Mouse (Mus musculus): ENCODE measurements around the gene Fam205c. TPM values are rescaled to one million over a fixed set of nuclear protein-coding genes. Genes with fewer than 3 reads are reported as not detected.

Gene Fam205c
- polyA plus RNA-seq, 1 experiment from 2014 or later, result 0.36 TPM

DNA sequence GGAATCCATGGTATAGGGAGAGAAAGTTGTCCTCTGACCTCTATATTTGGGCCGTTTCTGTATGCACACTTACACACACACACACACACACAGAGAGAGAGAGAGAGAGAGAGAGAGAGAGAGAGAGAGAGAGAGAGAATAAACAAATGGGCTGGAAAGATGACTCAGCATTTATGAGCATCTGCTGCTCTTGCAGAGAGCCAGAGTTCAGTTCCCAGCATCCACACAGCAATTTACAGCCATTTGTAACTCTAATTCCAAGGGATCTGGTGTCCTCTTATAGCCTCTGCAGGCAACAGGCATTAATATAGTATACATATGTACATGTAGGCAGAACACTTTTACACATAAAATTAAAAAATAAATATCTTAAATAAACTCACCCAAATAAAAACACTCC lies 29.9 kb upstream of the Fam205c start:
- Histone ChIP-seq H3K4me3 (replicated peaks) (no peak overlapping the region), H3K27me3 (no peaks in the 10 kb centered on the region), H3K9ac (no peak overlapping the region), H3K4me2 (replicated peaks) (no peak overlapping the region), H3K9me3 (replicated peaks) (no peaks in the 10 kb centered on the region), H3K4me1 (no peaks in the 10 kb centered on the region), H3K36me3 (no peaks in the 10 kb centered on the region), H3K27ac (replicated peaks) (no peak overlapping the region)
- 79% methylated on average over 1 of the region's 1 CpGs for WGBS
- ATAC-seq (ENCODE audit: insufficient number of reproducible peaks, low FRiP score, low TSS enrichment, low read depth), result no peak

DNA sequence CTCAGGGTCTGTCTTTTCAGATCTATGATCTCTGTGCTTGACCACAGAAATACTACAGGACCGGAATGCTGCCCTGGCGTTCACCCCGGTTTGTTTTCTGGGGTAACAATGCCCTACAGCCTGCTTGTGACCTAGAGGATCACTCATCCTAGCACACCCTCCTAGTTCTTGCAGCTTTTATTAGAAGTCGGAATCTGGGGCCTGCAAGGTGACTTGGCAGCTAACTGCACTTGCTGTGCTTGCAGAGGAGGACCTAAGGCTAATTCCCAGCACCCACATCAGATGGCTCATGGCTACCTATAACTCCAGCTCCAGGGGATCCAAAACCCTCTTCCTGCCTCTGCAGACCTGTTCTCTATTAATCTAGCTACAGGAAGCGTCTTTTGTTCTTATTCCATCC lies 28.7 kb upstream of the Fam205c start:
- Histone ChIP-seq H3K4me2 (replicated peaks) (no peak overlapping the region), H3K9ac (no peak overlapping the region), H3K27ac (replicated peaks) (no peak overlapping the region), H3K9me3 (replicated peaks) (no peaks in the 10 kb centered on the region), H3K36me3 (no peaks in the 10 kb centered on the region), H3K4me3 (replicated peaks) (no peak overlapping the region), H3K4me1 (no peaks in the 10 kb centered on the region), H3K27me3 (no peaks in the 10 kb centered on the region)
- WGBS, result 85% methylated on average over 5 of the region's 5 CpGs
- ATAC-seq (ENCODE audit: insufficient number of reproducible peaks, low FRiP score, low TSS enrichment, low read depth), result no peak

DNA sequence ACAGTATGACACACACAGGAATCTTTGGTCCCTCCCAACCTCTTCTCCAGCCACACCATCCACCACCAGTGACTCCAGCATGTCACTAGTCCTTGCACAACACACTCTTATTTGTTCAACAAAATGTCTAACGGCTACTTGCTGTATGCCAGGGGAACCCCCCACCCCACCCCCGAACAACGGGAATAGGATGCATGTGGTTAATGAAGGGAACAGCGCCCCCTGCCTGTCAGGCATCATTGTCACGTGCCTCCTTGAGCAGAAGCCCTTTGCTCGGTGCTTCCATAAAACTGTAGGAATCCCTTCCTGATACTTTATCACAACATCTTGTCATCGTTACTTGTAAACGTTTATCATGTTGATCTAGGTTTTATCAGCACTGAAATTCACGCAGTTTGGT lies 28.1 kb upstream of the Fam205c start:
- no peak for ATAC-seq (ENCODE audit: insufficient number of reproducible peaks, low FRiP score, low TSS enrichment, low read depth)
- Histone ChIP-seq H3K27me3 (no peaks in the 10 kb centered on the region), H3K36me3 (no peaks in the 10 kb centered on the region), H3K27ac (replicated peaks) (no peak overlapping the region), H3K4me3 (replicated peaks) (no peak overlapping the region), H3K9ac (no peak overlapping the region), H3K4me1 (no peaks in the 10 kb centered on the region), H3K9me3 (replicated peaks) (no peaks in the 10 kb centered on the region), H3K4me2 (replicated peaks) (no peak overlapping the region)
- WGBS, result 52% methylated on average over 9 of the region's 9 CpGs

DNA sequence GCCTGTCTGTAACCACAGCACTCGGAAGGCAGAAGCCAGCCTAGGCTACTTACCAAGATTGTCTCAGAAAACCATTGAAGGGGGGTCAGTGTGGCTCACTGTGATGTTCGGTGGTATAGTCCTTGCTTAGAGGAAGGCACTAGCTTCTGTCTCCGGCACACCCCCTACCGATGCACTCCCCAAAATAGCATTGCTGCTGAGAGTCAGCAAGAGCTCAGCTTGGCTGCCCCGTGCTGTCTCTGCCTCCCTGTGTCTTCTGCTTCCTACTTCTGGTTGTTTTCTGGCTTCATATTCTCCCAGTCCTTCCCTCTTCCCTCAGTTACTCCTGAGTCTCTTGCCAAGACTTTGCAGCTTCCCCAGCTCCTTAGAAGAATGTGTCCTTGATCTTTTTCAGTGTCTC lies 26.8 kb upstream of the Fam205c start:
- no peak overlapping the region for H3K27ac ChIP-seq (replicated peaks)
- H3K4me2 ChIP-seq (replicated peaks), result no peak overlapping the region
- no peak overlapping the region for H3K4me3 ChIP-seq (replicated peaks)
- 54% methylated on average over 5 of the region's 5 CpGs for WGBS
- no peaks in the 10 kb centered on the region for H3K9me3 ChIP-seq (replicated peaks)
- H3K27me3 ChIP-seq, result no peaks in the 10 kb centered on the region
- no peak for ATAC-seq (ENCODE audit: insufficient number of reproducible peaks, low FRiP score, low TSS enrichment, low read depth)
- H3K36me3 ChIP-seq, result no peaks in the 10 kb centered on the region
- no peaks in the 10 kb centered on the region for H3K4me1 ChIP-seq
- H3K9ac ChIP-seq, result no peak overlapping the region

DNA sequence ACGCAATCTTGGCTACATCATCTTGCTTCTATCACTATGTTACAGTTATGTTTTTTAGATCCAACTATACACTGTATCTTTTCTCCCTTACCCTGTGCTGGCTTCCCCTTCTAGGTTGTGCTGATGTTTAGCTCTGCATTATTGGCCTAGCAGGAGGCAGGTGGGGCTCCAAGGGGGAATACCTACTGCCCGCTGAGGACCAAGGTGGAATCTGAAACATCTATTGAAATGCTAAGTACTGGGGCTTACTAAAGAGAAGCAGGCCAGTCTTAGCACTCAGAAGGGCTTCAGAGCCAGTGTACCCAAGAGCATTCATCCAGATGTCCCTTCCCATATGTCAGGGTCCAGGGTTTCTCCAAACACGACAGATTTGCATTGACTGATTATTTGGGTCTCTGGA lies 24.9 kb upstream of the Fam205c start:
- WGBS, result 36% methylated on average over 3 of the region's 3 CpGs
- Histone ChIP-seq H3K4me3 (replicated peaks) (no peak overlapping the region), H3K27me3 (no peaks in the 10 kb centered on the region), H3K9me3 (replicated peaks) (no peaks in the 10 kb centered on the region), H3K9ac (no peak overlapping the region), H3K4me2 (replicated peaks) (no peak overlapping the region), H3K4me1 (no peaks in the 10 kb centered on the region), H3K27ac (replicated peaks) (no peak overlapping the region), H3K36me3 (no peaks in the 10 kb centered on the region)
- ATAC-seq (ENCODE audit: insufficient number of reproducible peaks, low FRiP score, low TSS enrichment, low read depth), result no peak

DNA sequence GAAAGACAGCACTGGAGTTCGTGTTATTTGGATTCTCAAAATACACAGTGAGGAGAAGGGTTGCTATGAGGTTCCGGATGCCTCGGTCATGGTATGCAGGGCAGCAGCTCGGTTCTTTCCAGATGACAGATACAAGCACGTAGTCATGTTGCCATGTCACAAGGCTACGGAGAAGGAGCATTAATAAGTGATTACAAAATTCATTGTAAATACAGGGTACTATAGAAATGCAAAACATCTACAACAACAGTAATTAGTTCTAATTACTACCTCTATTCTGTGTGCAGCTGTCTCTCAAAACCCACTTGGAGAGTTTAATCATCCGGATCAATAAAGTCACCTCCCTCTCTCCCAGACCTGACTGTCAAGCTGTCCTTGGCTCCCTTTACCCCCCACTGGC lies 21.1 kb upstream of the Fam205c start:
- no peak overlapping the region for H3K9ac ChIP-seq
- no peak overlapping the region for H3K4me3 ChIP-seq (replicated peaks)
- no peak for ATAC-seq (ENCODE audit: insufficient number of reproducible peaks, low FRiP score, low TSS enrichment, low read depth)
- no peaks in the 10 kb centered on the region for H3K4me1 ChIP-seq
- no peak overlapping the region for H3K27ac ChIP-seq (replicated peaks)
- no peaks in the 10 kb centered on the region for H3K27me3 ChIP-seq
- no peaks in the 10 kb centered on the region for H3K9me3 ChIP-seq (replicated peaks)
- no peak overlapping the region for H3K4me2 ChIP-seq (replicated peaks)
- H3K36me3 ChIP-seq, result no peaks in the 10 kb centered on the region
- WGBS, result 64% methylated on average over 7 of the region's 7 CpGs

DNA sequence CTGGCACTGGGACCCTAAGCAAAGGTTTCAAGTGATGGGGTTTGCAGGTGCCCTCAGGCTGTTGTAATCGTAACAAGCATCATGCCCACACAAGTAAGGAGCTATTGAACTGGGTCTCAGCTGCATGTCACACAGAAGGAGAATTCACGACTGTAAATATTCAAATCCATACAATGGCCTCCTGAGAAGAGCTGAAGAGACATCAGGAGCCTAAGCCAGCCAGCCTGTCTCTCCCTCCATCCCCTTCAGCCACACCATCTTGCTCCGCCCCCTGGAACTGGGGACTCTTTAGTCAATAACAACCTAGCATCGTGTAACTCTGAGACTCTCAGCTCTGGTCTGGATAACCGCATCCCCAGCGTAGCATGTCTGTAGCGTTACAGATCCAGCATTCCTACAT lies 17.1 kb upstream of the Fam205c start:
- ATAC-seq (ENCODE audit: insufficient number of reproducible peaks, low FRiP score, low TSS enrichment, low read depth), result no peak
- no peak overlapping the region for H3K9ac ChIP-seq

DNA sequence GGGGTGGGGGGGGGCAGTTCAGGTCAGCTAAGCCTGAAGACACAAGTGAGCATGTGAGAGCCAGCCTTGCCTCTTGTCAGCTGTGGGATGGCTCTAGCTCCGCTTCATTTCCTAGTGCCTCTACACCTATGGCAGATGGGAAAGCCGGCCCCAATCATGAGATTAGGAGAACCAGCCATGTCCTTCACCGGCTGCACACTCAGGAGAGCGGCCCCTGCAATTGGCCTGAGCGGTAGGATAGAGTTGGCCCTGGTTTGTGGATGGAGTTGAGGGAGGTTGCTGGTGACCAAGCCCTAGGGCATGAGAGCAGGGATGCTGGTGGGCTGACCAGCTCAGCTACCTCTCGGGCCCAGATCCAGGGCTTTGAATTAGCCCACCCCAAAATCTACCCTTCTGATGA lies 14.8 kb upstream of the Fam205c start:
- Histone ChIP-seq H3K27ac (replicated peaks) (no peak overlapping the region), H3K9me3 (replicated peaks) (no peaks in the 10 kb centered on the region), H3K36me3 (no peaks in the 10 kb centered on the region), H3K9ac (no peak overlapping the region), H3K4me1 (no peaks in the 10 kb centered on the region), H3K4me2 (replicated peaks) (no peak overlapping the region), H3K27me3 (no peaks in the 10 kb centered on the region), H3K4me3 (replicated peaks) (no peak overlapping the region)
- 91% methylated on average over 6 of the region's 6 CpGs for WGBS
- ATAC-seq (ENCODE audit: insufficient number of reproducible peaks, low FRiP score, low TSS enrichment, low read depth), result no peak

More for the DNA sequence above, 17.1 kb upstream of the Fam205c start:
- Histone ChIP-seq H3K9me3 (replicated peaks) (no peaks in the 10 kb centered on the region), H3K27me3 (no peaks in the 10 kb centered on the region), H3K36me3 (no peaks in the 10 kb centered on the region), H3K27ac (replicated peaks) (no peak overlapping the region), H3K4me1 (no peaks in the 10 kb centered on the region), H3K4me3 (replicated peaks) (no peak overlapping the region), H3K4me2 (replicated peaks) (no peak overlapping the region)
- 52% methylated on average over 7 of the region's 7 CpGs for WGBS

DNA sequence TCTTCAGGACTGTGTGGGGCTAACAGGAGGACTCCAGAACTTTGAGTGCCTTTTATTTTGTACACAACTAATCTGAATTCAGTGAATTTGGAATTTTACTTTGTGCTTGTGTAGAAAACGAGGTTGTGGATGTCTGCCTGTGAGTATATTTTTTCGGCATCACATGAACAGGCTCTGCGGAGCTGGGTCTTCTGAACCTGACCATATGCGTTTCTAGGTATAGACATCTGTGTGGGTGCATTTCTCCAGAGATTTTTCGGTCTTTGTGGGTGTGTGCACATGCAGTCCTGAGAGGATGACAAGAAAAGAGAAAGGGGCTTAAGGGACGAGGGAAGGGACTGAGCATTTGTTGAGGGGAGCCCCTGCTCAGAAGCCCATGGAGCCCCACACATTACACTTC lies 12.9 kb upstream of the Fam205c start:
- no peak overlapping the region for H3K4me2 ChIP-seq (replicated peaks)
- no peaks in the 10 kb centered on the region for H3K36me3 ChIP-seq
- H3K27me3 ChIP-seq, result no peaks in the 10 kb centered on the region
- H3K9ac ChIP-seq, result no peak overlapping the region
- WGBS, result 89% methylated on average over 6 of the region's 6 CpGs
- no peak overlapping the region for H3K27ac ChIP-seq (replicated peaks)
- no peaks in the 10 kb centered on the region for H3K4me1 ChIP-seq
- no peak for ATAC-seq (ENCODE audit: insufficient number of reproducible peaks, low FRiP score, low TSS enrichment, low read depth)
- H3K4me3 ChIP-seq (replicated peaks), result no peak overlapping the region
- no peaks in the 10 kb centered on the region for H3K9me3 ChIP-seq (replicated peaks)

DNA sequence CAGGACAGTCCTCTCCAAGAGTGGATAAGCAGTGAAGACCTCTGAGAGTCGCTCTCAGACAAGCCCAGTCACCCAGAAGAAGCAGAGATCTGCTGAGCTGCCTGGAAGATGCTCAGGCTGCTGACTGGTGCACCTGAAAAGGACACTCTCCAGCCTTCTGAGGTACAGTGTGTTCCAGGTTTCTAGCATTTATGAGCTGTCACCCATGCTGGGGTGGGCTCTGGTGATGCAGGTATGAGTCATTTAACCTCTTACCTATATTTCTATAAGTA lies 6.6 kb upstream of the Fam205c start:
- H3K4me3 ChIP-seq (replicated peaks), result no peak overlapping the region
- H3K9me3 ChIP-seq (replicated peaks), result no peaks in the 10 kb centered on the region
- no peaks in the 10 kb centered on the region for H3K27me3 ChIP-seq
- no peaks in the 10 kb centered on the region for H3K4me1 ChIP-seq
- no peak overlapping the region for H3K27ac ChIP-seq (replicated peaks)
- 38% methylated on average over 1 of the region's 1 CpGs for WGBS
- no peak overlapping the region for H3K4me2 ChIP-seq (replicated peaks)
- no peak overlapping the region for H3K9ac ChIP-seq
- H3K36me3 ChIP-seq, result no peaks in the 10 kb centered on the region
- ATAC-seq (ENCODE audit: insufficient number of reproducible peaks, low FRiP score, low TSS enrichment, low read depth), result no peak

DNA sequence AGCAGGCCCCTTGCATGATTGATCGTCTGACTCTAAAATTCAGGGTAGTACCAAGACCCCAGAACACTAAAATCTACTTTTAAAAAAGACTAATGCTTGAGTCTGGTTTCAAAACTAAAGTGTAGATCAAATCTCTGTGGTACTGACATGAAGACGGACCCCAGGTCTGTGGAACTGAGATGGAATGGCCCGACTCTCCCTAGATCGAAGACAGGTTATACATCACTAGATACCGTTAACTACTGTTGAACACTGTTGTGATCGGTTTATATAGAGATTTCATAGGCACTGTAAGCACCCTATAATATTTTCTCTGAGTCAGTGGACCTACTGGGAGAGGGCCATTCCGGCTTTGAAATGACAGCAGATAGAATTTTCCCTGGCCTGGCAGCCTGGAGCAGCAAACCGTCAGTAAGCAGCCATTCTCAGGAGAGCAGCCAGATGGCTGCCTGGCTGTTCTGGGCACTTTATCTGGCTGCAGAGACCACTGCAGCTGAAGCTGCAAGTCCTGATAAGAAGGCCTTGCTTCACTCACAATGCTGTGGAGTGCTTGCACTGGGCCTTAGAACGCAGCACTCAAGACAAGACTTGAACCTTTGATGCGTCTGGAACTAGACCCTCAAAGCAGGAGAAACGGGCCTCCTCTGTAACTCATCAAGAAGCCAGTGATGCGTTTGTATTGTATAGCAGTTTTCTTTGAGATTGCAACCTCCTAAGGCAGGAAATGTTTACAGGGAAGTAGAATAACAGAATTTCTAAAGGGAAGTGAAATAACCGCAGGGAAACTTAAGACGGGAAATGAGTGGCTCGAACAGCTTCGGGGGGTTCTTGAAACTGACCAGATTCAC lies 6.0 kb upstream of the Fam205c start:
- Histone ChIP-seq H3K9ac (no peak overlapping the region), H3K27ac (replicated peaks) (no peak overlapping the region), H3K4me1 (no peaks in the 10 kb centered on the region), H3K36me3 (no peaks in the 10 kb centered on the region), H3K9me3 (replicated peaks) (no peaks in the 10 kb centered on the region), H3K27me3 (no peaks in the 10 kb centered on the region), H3K4me2 (replicated peaks) (no peak overlapping the region), H3K4me3 (replicated peaks) (no peak overlapping the region)
- ATAC-seq (ENCODE audit: insufficient number of reproducible peaks, low FRiP score, low TSS enrichment, low read depth), result no peak
- 79% methylated on average over 16 of the region's 16 CpGs for WGBS

DNA sequence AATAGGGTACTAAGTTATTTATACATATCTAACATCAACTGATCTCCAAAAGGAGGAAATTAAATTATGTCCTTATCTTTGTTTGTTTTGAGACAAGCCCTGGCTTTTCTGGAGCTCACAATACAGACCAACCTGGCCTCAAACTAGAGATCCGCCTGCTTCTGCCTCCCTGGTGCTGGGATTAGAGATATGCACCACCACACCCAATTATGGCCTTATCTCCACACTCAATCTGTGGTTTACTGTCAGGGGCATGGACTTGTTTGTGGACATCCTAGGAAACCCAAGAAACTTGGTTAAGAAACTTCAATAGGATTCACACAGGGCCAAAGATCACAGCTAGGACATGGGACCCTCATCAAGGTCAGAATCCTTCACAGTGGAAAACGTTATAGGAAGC lies 3.6 kb upstream of the Fam205c start:
- Histone ChIP-seq H3K4me3 (replicated peaks) (no peak overlapping the region), H3K27ac (replicated peaks) (no peak overlapping the region), H3K4me1 (no peaks in the 10 kb centered on the region), H3K36me3 (no peaks in the 10 kb centered on the region), H3K27me3 (no peaks in the 10 kb centered on the region), H3K4me2 (replicated peaks) (no peak overlapping the region), H3K9ac (no peak overlapping the region), H3K9me3 (replicated peaks) (no peaks in the 10 kb centered on the region)
- ATAC-seq (ENCODE audit: insufficient number of reproducible peaks, low FRiP score, low TSS enrichment, low read depth), result no peak
- 66% methylated on average over 2 of the region's 2 CpGs for WGBS

Data from embryonic facial prominence, embryonic 15.5 days (tissue).